11 mouse cellular contexts compared by ENCODE assay signal in genomic region chr5:121198376-121198775, GRCm38 (mm10).
"Had no signal": no experiment of that assay in that cellular context is flagged by ENCODE, and none has a peak within 500 bp of the region (broad histone marks: within the 10 kb centered on the region; RNA-seq: fewer than 3 reads in every experiment).

No protein-coding gene starts in this region.

- H3K4me1 ChIP-seq: limb, embryonic 10.5 days; midbrain, embryonic 13.5 days; stomach, embryonic 15.5 days had no signal

- H3K9me3 ChIP-seq: limb, embryonic 10.5 days; midbrain, embryonic 13.5 days; stomach, embryonic 15.5 days had no signal

- DNase-seq: kidney, adult 11 months; kidney, adult 9 months; lung, adult 2 months; lung, postnatal 36 days; right cerebral cortex, postnatal 14 days; thymus, postnatal 36 days had no signal

- H3K9ac ChIP-seq: midbrain, embryonic 13.5 days; stomach, embryonic 15.5 days had no signal

- H3K27me3 ChIP-seq: stomach, embryonic 15.5 days had no signal

- H3K4me2 ChIP-seq: midbrain, embryonic 13.5 days; stomach, embryonic 15.5 days had no signal

- H3K27ac ChIP-seq: kidney, postnatal 0 days; limb, embryonic 10.5 days; midbrain, embryonic 13.5 days; stomach, embryonic 15.5 days had no signal

- H3K36me3 ChIP-seq: limb, embryonic 10.5 days; midbrain, embryonic 13.5 days; stomach, embryonic 15.5 days had no signal

- H3K4me3 ChIP-seq: limb, embryonic 10.5 days; midbrain, embryonic 13.5 days; stomach, embryonic 15.5 days had no signal

- ATAC-seq: lung, postnatal 0 days; midbrain, embryonic 13.5 days had no signal
